Mouse (Mus musculus): ENCODE measurements around the gene Esrrg. TPM values are rescaled to one million over a fixed set of nuclear protein-coding genes. Genes with fewer than 3 reads are reported as not detected.

Gene Esrrg
- polyA plus RNA-seq, 1 experiment: not detected

DNA sequence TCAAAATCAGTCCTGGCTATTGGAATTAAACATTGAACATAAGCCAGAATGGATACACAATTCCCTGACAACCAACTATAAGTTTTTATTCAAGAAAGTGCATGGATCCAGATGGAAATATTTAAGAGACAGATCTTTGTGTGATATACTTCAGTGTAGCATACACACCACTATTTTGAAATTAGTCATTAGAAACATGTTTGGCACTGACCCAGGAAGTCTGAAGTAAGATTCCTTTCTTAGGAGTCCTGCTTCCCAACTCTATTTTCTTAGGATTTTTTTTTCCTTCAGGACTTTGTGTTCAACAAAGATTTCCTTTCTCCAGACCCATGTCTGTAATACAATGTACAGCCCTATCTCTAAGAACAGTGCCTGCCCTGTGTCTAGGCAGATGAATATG lies 630.0 kb downstream of the Esrrg start:
- Histone ChIP-seq H3K4me3 (replicated peaks) (no peak overlapping the region), H3K27me3 (replicated peaks) (no peaks in the 10 kb centered on the region), H3K4me1 (no peaks in the 10 kb centered on the region), H3K9me3 (peaks cover 8% of the 10 kb centered on the region), H3K36me3 (replicated peaks; ENCODE audit: low read length) (no peaks in the 10 kb centered on the region)
- TF ChIP-seq FLI1 (IDR thresholded peaks at IDR 0.05; ENCODE audit: low read length) (no peak), GATA1 (IDR thresholded peaks at IDR 0.05; ENCODE audit: borderline replicate concordance, low read length) (no peak)

DNA sequence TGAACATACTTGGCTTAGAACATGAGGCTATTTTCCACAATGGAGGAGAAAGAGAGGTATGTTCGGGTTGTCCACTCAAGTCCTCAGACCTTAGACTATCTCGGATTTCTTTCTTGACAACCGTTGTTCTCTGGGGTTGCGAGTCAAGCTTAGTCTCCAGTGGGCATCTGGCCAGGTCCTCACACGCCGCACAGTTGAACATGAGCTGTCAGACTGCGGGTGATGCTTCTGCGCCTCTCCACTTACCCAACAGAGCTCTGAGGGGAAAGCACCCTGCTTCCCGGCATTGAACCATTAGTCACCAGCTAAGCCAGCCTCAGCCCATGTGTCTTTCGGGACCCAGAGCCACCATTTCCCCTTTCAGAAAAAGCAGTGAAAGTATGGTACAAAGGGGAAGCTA lies 633.2 kb downstream of the Esrrg start:
- peaks cover 10% of the 10 kb centered on the region for H3K9me3 ChIP-seq
- H3K4me3 ChIP-seq (replicated peaks): no peak overlapping the region
- H3K4me1 ChIP-seq: no peaks in the 10 kb centered on the region
- no peaks in the 10 kb centered on the region for H3K27me3 ChIP-seq (replicated peaks)
- TF ChIP-seq GATA1 (IDR thresholded peaks at IDR 0.05; ENCODE audit: borderline replicate concordance, low read length) (no peak), FLI1 (IDR thresholded peaks at IDR 0.05; ENCODE audit: low read length) (no peak)
- no peaks in the 10 kb centered on the region for H3K36me3 ChIP-seq (replicated peaks; ENCODE audit: low read length)

DNA sequence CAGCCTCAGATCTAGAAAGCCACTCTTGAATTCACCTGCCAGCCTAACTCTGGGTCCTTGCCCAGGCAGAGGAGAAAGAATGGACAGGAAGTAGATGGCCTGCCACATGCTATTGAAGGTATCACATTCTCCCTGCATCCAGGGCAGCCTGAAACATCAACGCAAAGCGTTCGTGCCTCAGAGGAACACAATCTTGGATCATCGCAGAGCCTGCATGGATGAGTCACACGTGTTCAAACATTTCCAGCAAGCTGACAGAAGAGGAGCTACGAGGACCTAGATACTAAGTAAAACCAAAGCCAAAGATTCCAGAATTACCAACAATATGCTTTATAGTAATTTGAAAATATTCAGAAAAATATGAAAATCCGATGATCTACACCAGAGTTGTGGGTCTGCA lies 648.9 kb downstream of the Esrrg start:
- H3K9me3 ChIP-seq: peaks cover 19% of the 10 kb centered on the region; the same call in 1 of the 2 replicates
- H3K4me3 ChIP-seq (replicated peaks): no peak overlapping the region
- no peak for TF ChIP-seq GATA1 (IDR thresholded peaks at IDR 0.05; ENCODE audit: borderline replicate concordance, low read length)
- H3K27me3 ChIP-seq (replicated peaks): no peaks in the 10 kb centered on the region
- no peaks in the 10 kb centered on the region for H3K4me1 ChIP-seq
- no peaks in the 10 kb centered on the region for H3K36me3 ChIP-seq (replicated peaks; ENCODE audit: low read length)

- Histone ChIP-seq H3K4me1 (no peaks in the 10 kb centered on the region), H3K9me3 (peaks cover 5% of the 10 kb centered on the region; the same call in 1 of the 2 replicates), H3K36me3 (replicated peaks; ENCODE audit: low read length) (no peaks in the 10 kb centered on the region), H3K4me3 (replicated peaks) (no peak overlapping the region), H3K27me3 (replicated peaks) (no peaks in the 10 kb centered on the region)
- TF ChIP-seq FLI1 (IDR thresholded peaks at IDR 0.05; ENCODE audit: low read length) (no peak), GATA1 (IDR thresholded peaks at IDR 0.05; ENCODE audit: borderline replicate concordance, low read length) (no peak)
Observed at GRCm38 (mm10) chr1:188260259-188261107, 651.9 kb downstream of the Esrrg start.

- H3K9me3 ChIP-seq: peaks cover 5% of the 10 kb centered on the region; the same call in 1 of the 2 replicates
- no peak within 1 kb of the TSS for H3K4me3 ChIP-seq (replicated peaks)
- H3K27me3 ChIP-seq (replicated peaks): no peaks in the 10 kb centered on the region
- TF ChIP-seq FLI1 (IDR thresholded peaks at IDR 0.05; ENCODE audit: low read length): no peak
- no peaks in the 10 kb centered on the region for H3K4me1 ChIP-seq
- no peaks in the 10 kb centered on the region for H3K36me3 ChIP-seq (replicated peaks; ENCODE audit: low read length)
Observed at GRCm38 (mm10) chr1:188261903-188262682, 653.5 kb downstream of the Esrrg start, which contains the start of gene Ush2a. Gene Ush2a (plus strand): TSS chr1:188262023.

All from megakaryocyte, embryonic 14.5 days (primary cell).